Mouse (Mus musculus) brain, embryonic 18.5 days (tissue): ENCODE results near the gene Obp2b.
A peak's percentile ranks its signal among the peaks of the same experiment; 100 is the strongest.
"Not testable (repeated sequence)": the region's sequence is repeated elsewhere in the genome, so short reads cannot be mapped to it uniquely, and the experiment has no call there.

ENCODE experiments used
- DNase-seq: peaks from one replicate; pipeline ENCODE4 v3.0.0-alpha.2; 2012; ENCODE audit warnings: low read depth, low spot score

Obp2b gene

GRCm38 (mm10) chr2:25736709-25737108, at the start of gene Obp2b:
Gene Obp2b, plus strand, starts transcription at chr2:25737009.
- not testable (repeated sequence) for DNase-seq

DNA sequence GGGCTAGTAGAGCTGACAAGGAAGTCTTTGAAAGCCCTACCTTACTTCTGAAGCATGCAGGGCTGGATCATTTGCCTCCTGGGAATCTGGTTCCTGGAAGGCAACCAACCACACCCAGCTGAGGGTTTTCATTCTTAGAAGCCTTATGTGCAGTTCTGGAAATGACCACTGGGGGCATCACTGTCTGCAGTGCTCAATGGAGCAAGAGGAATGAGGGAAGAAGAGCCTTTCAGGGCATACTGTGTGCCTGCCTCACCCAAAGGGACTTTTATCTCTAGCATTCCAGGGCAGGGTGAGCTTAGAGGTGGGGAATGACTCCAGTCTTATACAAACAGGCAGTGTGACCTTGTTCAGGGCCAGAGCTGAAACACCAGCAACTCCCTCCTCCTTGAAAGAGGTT, 42.2 kb upstream of the Obp2b start:
- no peak for DNase-seq

- DNase-seq: no peak
These were observed 39.9 kb upstream of the Obp2b start for GRCm38 (mm10) chr2:25696951-25697350.

GRCm38 (mm10) chr2:25698696-25699095, 38.1 kb upstream of the Obp2b start:
- no peak for DNase-seq

DNA sequence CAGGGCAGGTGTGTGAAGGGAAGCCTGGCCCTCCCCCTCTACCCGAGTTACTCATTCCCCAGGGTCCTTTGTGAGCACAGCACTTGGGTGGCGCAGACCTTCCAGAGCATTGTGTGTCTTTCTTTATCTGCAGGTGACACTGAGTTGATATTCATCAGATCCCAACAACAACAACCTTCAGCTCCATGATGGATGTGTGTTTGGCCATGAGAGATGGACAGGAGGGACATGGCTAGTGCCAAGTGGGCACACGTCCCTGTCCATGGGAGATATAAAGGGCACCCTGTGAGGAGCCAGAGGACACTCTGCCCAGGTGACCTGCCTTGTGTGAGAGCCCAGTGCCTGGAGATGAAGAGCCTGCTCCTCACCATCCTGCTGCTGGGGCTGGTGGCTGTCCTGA, 37.1 kb upstream of the Obp2b start, which contains the start of gene Obp2a:
Gene Obp2a (plus strand): TSS at position 301 of the 400 bp plus-strand sequence.
- DNase-seq: not testable (repeated sequence)

DNA sequence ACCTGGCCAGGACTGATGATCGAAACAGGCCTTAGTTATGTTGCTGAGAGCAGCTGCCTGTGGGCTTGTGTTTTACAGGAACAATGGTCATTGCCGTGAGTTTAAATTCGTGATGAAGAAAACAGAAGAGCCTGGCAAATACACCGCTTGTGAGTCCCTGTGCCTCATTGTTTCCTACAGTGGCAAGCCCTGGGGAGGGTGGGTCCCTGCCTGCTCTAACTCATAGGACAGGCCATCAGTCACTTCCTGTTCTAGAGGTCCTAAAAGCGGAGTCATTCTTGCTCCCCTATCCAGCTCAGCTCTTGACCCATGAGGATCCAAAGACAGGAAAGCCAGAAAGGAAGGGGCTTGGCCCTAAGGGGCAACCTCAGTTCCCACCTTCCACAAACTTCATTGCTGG, 35.8 kb upstream of the Obp2b start:
- DNase-seq: no peak

GRCm38 (mm10) chr2:25703706-25704105, 33.1 kb upstream of the Obp2b start:
- no peak for DNase-seq

DNA sequence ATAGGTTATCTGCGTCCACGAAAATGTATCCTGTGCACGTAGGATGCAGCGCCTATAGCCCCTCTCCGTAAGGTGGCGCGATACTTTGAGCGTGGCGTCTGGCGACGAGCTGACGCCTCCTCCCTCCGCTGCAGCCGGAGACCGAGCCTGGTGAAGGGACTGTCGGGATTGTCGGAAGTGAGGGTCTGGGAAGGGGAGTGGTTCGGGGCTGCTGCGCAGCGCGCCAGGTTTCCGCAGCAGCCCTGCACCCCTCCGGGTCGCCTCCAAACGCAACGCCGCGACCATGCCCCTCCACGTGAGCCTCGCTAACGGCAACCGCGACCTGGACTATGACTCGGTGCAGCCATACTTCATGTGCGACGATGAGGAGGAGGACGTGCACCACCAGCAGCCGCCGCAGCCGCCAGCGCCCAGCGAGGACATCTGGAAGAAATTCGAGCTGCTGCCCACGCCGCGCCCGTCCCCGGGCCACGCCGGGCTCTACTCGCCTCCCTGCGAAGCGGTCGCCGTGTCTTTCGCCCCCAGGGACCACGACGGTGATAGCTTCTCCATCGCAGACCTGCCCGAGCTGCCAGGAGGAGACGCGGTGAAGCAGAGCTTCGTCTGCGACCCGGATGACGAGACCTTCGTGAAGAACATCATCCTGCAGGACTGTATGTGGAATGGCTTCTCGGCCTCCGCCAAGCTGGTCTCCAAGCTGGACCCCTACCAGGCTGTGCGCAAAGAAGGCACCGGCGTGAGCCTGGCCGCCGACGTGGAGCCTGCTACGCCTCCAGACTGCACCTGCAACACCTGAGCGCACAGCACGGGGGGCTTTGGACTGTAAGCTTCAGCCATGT, 29.9 kb upstream of the Obp2b start, which contains the start of gene Bmyc:
Gene Bmyc (plus strand): TSS at position 97 of the 839 bp plus-strand sequence.
- peak; percentile 84 for DNase-seq

DNA sequence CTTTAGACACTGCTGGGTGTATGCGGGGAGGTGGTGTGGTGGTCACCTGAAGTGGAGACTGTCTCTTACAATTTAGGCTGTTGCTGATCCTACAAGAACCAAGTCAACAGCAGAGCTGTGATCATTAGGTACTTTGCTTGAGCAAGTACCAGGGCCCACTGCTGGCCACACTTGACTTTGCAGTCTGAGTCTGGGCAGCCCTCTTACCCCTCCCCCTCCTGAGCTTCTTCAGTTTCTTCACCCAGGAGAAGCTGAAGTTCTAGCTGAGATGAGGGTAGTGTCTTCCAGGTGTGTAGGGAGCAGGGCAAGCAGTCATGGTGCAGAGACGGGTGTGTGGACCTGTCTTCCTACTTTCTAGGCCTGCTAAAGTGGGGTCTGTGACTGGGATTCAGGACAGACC, 28.7 kb upstream of the Obp2b start:
- no peak for DNase-seq

DNA sequence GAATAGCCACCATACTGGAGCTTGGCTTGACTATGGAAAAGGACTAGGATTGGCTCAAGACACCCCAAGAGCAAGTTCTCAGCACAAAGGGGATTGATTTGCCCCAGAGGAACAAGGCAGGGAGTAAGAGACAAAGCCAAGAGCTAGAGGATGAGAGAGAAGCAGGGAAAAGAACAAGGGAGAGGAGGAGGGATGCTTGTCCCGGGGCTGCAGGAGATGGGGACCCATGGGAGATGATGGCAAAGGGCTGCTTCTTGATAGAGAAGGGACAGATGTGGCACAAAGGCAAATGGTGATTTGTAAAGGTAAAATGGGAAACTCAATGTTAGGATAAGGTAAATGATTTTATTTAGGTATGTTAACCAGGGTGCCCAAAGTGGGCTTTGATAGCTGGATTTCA, 27.8 kb upstream of the Obp2b start:
- not testable (repeated sequence) for DNase-seq

DNA sequence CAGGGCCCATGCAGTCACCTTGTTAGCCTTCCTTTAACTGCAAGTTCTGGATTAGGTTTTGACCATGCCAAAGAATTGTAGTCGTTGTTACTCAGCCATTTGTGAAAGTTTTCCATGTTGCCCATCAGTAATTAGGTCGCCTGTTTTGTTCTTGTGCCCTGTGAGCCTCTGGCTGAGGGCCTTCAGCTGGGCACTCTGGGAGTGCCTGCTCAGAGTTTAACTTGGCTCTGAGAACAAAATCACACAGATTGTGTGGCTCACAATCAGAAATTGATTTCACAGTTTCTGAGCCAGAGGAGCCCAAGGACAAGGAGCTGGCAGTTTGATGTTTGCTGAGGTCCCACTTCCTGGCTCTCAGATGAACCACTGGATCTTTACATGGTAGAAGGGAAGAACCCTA, 27.0 kb upstream of the Obp2b start:
- DNase-seq: not testable (repeated sequence)

DNA sequence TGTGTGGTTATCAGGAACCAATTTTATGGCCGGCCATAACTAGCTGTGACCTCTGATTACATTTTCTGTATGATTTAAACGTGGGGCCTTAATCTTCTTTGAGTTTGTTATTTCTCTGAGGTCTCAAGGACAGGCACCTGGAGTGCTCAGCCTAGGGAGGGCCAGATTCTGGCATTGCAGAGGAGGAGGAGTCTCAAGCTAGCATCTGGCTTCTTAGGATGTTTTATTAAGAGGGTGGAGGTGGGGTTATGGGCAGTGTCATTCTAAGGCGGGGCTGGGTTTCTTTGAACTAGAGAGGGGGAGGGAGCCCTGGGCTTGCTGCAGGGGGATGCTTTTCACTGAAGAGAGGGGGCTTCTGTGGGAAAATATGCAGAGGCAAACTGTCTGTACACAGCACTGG, 25.2 kb upstream of the Obp2b start:
- not testable (repeated sequence) for DNase-seq

DNA sequence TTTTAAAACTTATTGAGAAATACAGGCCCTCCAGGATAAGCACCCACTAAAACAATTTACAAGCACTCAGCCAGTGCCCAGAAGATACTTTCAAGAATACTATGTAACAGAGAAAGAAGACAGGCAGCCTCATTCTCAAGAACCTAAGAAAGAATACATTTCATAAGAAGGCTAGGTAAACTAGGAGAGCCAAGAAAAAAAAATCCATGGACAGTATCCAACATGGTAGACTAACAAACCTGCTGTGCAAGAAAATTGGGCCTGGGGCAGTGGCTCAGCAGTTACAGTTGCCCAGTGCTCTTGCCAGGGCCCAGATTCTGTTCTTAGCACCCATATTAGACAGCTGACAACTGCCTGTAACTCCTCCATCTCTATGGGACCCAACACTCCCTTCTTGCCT, 19.6 kb upstream of the Obp2b start:
- no peak for DNase-seq

DNA sequence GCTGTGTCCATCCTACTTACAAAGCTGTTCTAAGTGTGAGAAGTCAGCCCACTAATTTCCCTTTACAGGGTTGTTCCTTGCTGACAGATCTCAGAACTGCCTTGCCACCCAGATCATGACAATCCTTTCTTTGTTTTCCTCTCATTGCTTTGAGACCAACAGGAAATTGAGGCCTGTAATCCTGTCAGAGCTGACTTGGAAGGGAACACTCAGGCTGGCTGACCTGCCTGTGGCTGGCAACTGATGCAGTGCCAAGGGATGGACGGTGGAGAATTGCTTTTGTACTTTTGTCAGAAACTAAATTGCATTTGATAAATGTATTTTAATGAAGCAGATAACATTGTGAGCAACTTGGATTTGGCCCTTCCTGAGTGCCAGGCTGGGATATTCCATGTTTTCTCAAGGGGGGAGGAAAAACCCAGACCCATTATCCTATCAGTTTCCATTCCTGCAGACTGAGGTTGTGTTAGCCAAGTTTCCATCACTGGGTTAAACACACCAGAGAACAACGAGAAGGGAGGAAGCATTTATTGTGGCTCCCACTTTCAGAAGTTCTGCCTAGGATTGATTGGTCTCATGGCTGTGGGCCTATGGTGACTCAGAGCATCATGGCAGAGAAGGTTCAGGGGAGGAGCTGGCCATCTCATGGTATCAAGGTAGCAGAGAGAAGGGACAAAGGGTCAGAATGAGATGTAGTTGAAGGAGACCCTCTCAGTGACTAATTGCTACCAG, 3.4 kb upstream of the Obp2b start:
- DNase-seq: no peak

DNA sequence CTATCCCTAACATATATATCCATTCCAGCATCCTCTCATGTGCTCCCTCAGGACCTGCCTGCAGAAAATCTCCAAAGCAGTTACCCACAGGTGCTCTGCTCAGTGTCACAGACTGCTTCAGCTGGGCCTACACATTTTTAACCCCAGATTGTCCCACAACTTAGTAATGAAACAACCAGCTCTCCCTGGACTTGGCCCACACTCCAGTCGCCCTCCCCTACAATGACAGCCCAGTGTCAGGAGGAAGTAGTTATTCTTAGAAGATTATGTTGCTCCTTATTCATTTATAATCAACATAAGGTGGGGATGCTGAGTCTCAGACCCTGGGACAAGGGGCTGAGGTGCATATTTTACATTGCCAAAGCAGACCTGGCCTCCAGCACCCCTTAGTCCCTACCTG, 4.9 kb downstream of the Obp2b start:
- no peak for DNase-seq

DNA sequence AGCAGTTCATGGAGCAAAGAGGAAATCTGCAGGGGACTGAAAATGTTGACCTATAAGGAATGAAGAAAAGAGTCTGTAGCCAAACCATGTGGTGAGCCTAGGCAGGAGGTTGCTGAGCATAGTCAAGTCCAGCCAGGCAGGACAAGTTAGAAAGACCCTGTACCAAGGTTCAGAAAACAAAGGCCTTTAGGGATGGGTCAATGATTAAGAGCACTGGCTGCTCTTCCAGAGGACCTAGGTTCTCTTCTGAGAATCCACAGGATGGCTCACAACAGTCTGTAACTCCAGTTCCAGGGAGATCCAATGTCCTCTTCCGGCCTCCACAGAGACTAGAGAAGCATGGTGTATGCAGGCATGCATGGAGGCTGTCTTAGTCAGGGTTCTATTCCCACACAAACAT, 17.4 kb downstream of the Obp2b start:
- no peak for DNase-seq

GRCm38 (mm10) chr2:25758064-25758625, 21.3 kb downstream of the Obp2b start:
- no peak for DNase-seq

- DNase-seq: no peak
These were observed 28.5 kb downstream of the Obp2b start, which contains the start of gene Lcn3 for GRCm38 (mm10) chr2:25765269-25765668. Gene Lcn3, plus strand, starts transcription at chr2:25765569.

- DNase-seq: no peak
These were observed 31.0 kb downstream of the Obp2b start for GRCm38 (mm10) chr2:25767764-25768163.

- no peak for DNase-seq
These were observed 36.7 kb downstream of the Obp2b start for GRCm38 (mm10) chr2:25773507-25773906.

GRCm38 (mm10) chr2:25774640-25775039, 37.8 kb downstream of the Obp2b start:
- DNase-seq: no peak

- DNase-seq: no peak
These were observed 39.2 kb downstream of the Obp2b start for GRCm38 (mm10) chr2:25775991-25776390.
